Mouse (Mus musculus) heart, embryonic 15.5 days (tissue): ENCODE measurements at regions not wholly inside any gene's neighbourhood (a gene's known extent, or its start where the extent isn't known, plus 50 kb on each side); places are given as distances from the start of the nearest gene placed in this dataset.

Source experiments
- ATAC-seq: fragments of 200-750 bp; cut with Nextera tagmentation; replicated peaks from 2 replicates; pipeline ENCODE4 v1.8.0; 2017; ENCODE audit warnings: low read depth, moderate TSS enrichment; ENCODE audit not compliant: insufficient number of reproducible peaks, insufficient read depth, low FRiP score
- H3K27ac ChIP-seq: fragments of 300-500 bp; sonication (generic); 2 replicates; pipeline ENCODE4 v1.5.1; 2015; ENCODE audit warnings: mild to moderate bottlenecking, inconsistent platforms
- H3K27me3 ChIP-seq: fragments of 300-500 bp; sonication (generic); 2 replicates; pipeline ENCODE4 v1.6.1; 2015; ENCODE audit warnings: inconsistent platforms
- H3K36me3 ChIP-seq: fragments of 300-500 bp; sonication (generic); 2 replicates; pipeline ENCODE4 v1.6.1; 2015; ENCODE audit warnings: mild to moderate bottlenecking, inconsistent platforms
- H3K4me1 ChIP-seq: fragments of 300-500 bp; sonication (generic); replicated peaks from 2 replicates; pipeline ENCODE4 v1.6.1; 2015; ENCODE audit warnings: inconsistent platforms
- H3K4me2 ChIP-seq: fragments of 300-500 bp; sonication (generic); 2 replicates; pipeline ENCODE4 v1.6.1; 2015; ENCODE audit warnings: inconsistent platforms, mild to moderate bottlenecking, moderate library complexity
- H3K4me3 ChIP-seq: fragments of 300-500 bp; sonication (generic); 2 replicates; pipeline ENCODE4 v1.5.1; 2015; ENCODE audit warnings: mild to moderate bottlenecking, inconsistent platforms
- H3K9ac ChIP-seq: fragments of 300-500 bp; sonication (generic); 2 replicates; pipeline ENCODE4 v1.6.1; 2015; ENCODE audit warnings: mild to moderate bottlenecking, inconsistent platforms
- H3K9me3 ChIP-seq: fragments of 300-500 bp; sonication (generic); replicated peaks from 2 replicates; pipeline ENCODE4 v1.6.1; 2016; ENCODE audit warnings: inconsistent platforms
- WGBS: fragments of 180-500 bp; shearing (Covaris S2); methylation state at CpG from one replicate; pipeline ENCODE4 v1.1.7; 2015; ENCODE audit warnings: mixed read lengths; 5-methylcytosine and 5-hydroxymethylcytosine counted together

GRCm38 (mm10) chr10:96788352-96789016, 171.7 kb downstream of the Btg1 start:
- whole genome bisulfite sequencing = 61% methylated on average over 8 of the region's 8 CpGs
- Histone ChIP-seq H3K4me1 (no peaks in the 10 kb centered on the region), H3K27me3 (no peaks in the 10 kb centered on the region), H3K4me3 (no peak overlapping the region), H3K36me3 (no peaks in the 10 kb centered on the region), H3K9me3 (no peaks in the 10 kb centered on the region), H3K9ac (no peak overlapping the region), H3K4me2 (no peak overlapping the region), H3K27ac (no peak overlapping the region)
- ATAC-seq = no peak

GRCm38 (mm10) chr10:96797116-96797515, 180.3 kb downstream of the Btg1 start:
- Histone ChIP-seq H3K9me3 (no peaks in the 10 kb centered on the region), H3K36me3 (no peaks in the 10 kb centered on the region), H3K4me2 (no peak overlapping the region), H3K4me3 (no peak overlapping the region), H3K9ac (no peak overlapping the region), H3K27ac (no peak overlapping the region), H3K27me3 (no peaks in the 10 kb centered on the region), H3K4me1 (no peaks in the 10 kb centered on the region)
- no peak for ATAC-seq
- 70% methylated on average over 6 of the region's 6 CpGs for WGBS

GRCm38 (mm10) chr10:96800801-96801200, 184.0 kb downstream of the Btg1 start:
- 83% methylated on average over 3 of the region's 3 CpGs for WGBS
- Histone ChIP-seq H3K27ac (no peak overlapping the region), H3K4me2 (no peak overlapping the region), H3K4me1 (no peaks in the 10 kb centered on the region), H3K4me3 (no peak overlapping the region), H3K27me3 (no peaks in the 10 kb centered on the region), H3K36me3 (no peaks in the 10 kb centered on the region), H3K9me3 (no peaks in the 10 kb centered on the region), H3K9ac (no peak overlapping the region)
- ATAC-seq = no peak

- no peak overlapping the region for H3K4me2 ChIP-seq
- H3K4me1 ChIP-seq = no peaks in the 10 kb centered on the region
- H3K27me3 ChIP-seq = no peaks in the 10 kb centered on the region
- H3K9me3 ChIP-seq = no peaks in the 10 kb centered on the region
- H3K36me3 ChIP-seq = no peaks in the 10 kb centered on the region
- no peak overlapping the region for H3K4me3 ChIP-seq
- H3K27ac ChIP-seq = no peak overlapping the region
- H3K9ac ChIP-seq = no peak overlapping the region
- 68% methylated on average over 7 of the region's 7 CpGs for WGBS
- ATAC-seq = no peak
Observed at GRCm38 (mm10) chr10:96804030-96804784, 187.4 kb downstream of the Btg1 start.

- no peaks in the 10 kb centered on the region for H3K36me3 ChIP-seq
- no peaks in the 10 kb centered on the region for H3K27me3 ChIP-seq
- 53% methylated on average over 7 of the region's 7 CpGs for WGBS
- H3K4me1 ChIP-seq = no peaks in the 10 kb centered on the region
- H3K27ac ChIP-seq = no peak overlapping the region
- no peak overlapping the region for H3K4me3 ChIP-seq
- no peaks in the 10 kb centered on the region for H3K9me3 ChIP-seq
- no peak overlapping the region for H3K4me2 ChIP-seq
- no peak for ATAC-seq
- H3K9ac ChIP-seq = no peak overlapping the region
Observed at GRCm38 (mm10) chr10:96806579-96806978, 189.8 kb downstream of the Btg1 start.

- H3K4me1 ChIP-seq = no peaks in the 10 kb centered on the region
- H3K27ac ChIP-seq = no peak overlapping the region
- H3K27me3 ChIP-seq = no peaks in the 10 kb centered on the region
- H3K9ac ChIP-seq = no peak overlapping the region
- 57% methylated on average over 1 of the region's 1 CpGs for WGBS
- H3K36me3 ChIP-seq = no peaks in the 10 kb centered on the region
- ATAC-seq = no peak
- H3K4me3 ChIP-seq = no peak overlapping the region
- H3K4me2 ChIP-seq = no peak overlapping the region
- H3K9me3 ChIP-seq = no peaks in the 10 kb centered on the region
Observed at GRCm38 (mm10) chr10:96821852-96822251, 205.0 kb downstream of the Btg1 start.

- H3K4me2 ChIP-seq = no peak overlapping the region
- H3K9me3 ChIP-seq = no peaks in the 10 kb centered on the region
- WGBS = 66% methylated on average over 7 of the region's 7 CpGs
- no peak overlapping the region for H3K4me3 ChIP-seq
- H3K9ac ChIP-seq = no peak overlapping the region
- no peak overlapping the region for H3K27ac ChIP-seq
- no peaks in the 10 kb centered on the region for H3K27me3 ChIP-seq
- no peaks in the 10 kb centered on the region for H3K36me3 ChIP-seq
- no peaks in the 10 kb centered on the region for H3K4me1 ChIP-seq
- ATAC-seq = no peak
Observed at GRCm38 (mm10) chr10:96822344-96823335, 205.8 kb downstream of the Btg1 start.

- H3K4me2 ChIP-seq = no peak overlapping the region
- ATAC-seq = no peak
- no peaks in the 10 kb centered on the region for H3K36me3 ChIP-seq
- H3K27ac ChIP-seq = no peak overlapping the region
- H3K4me3 ChIP-seq = no peak overlapping the region
- H3K27me3 ChIP-seq = no peaks in the 10 kb centered on the region
- 42% methylated on average over 7 of the region's 7 CpGs for WGBS
- H3K9ac ChIP-seq = no peak overlapping the region
- no peaks in the 10 kb centered on the region for H3K9me3 ChIP-seq
- no peaks in the 10 kb centered on the region; the same call in 1 of the 2 replicates for H3K4me1 ChIP-seq
Observed at GRCm38 (mm10) chr10:96826234-96826788, 209.5 kb downstream of the Btg1 start.

- Histone ChIP-seq H3K27me3 (no peaks in the 10 kb centered on the region), H3K9ac (no peak overlapping the region), H3K4me1 (no peaks in the 10 kb centered on the region; the same call in 1 of the 2 replicates), H3K27ac (no peak overlapping the region), H3K4me2 (no peak overlapping the region), H3K36me3 (no peaks in the 10 kb centered on the region), H3K9me3 (no peaks in the 10 kb centered on the region), H3K4me3 (no peak overlapping the region)
- 86% methylated on average over 5 of the region's 5 CpGs for WGBS
- no peak for ATAC-seq
Observed at GRCm38 (mm10) chr10:96827971-96828370, 211.2 kb downstream of the Btg1 start.

- H3K9me3 ChIP-seq = no peaks in the 10 kb centered on the region
- no peak overlapping the region for H3K9ac ChIP-seq
- H3K4me1 ChIP-seq = no peaks in the 10 kb centered on the region; the same call in 1 of the 2 replicates
- no peak overlapping the region for H3K27ac ChIP-seq
- WGBS = 79% methylated on average over 7 of the region's 7 CpGs
- no peak for ATAC-seq
- H3K27me3 ChIP-seq = no peaks in the 10 kb centered on the region
- H3K36me3 ChIP-seq = no peaks in the 10 kb centered on the region
- H3K4me2 ChIP-seq = no peak overlapping the region
- no peak overlapping the region for H3K4me3 ChIP-seq
Observed at GRCm38 (mm10) chr10:96828581-96829246, 211.9 kb downstream of the Btg1 start.
